Mouse (Mus musculus) bone marrow macrophage, adult 2 months (primary cell): ENCODE results near the gene Rxra.

ENCODE experiments used
- CTCF ChIP-seq: IDR thresholded peaks from 2 replicates; pipeline ENCODE4 v1.5.1; 2012; ENCODE audit warnings: low read depth, mild to moderate bottlenecking, low read length, moderate library complexity
- POLR2A ChIP-seq: IDR thresholded peaks from 2 replicates; pipeline ENCODE4 v1.6.1; 2012; ENCODE audit warnings: mild to moderate bottlenecking, low read depth, low read length, borderline replicate concordance

GRCm38 (mm10) chr2:27649862-27650661 lies 26.2 kb upstream of the Rxra start:
- TF ChIP-seq CTCF = no peak
- TF ChIP-seq POLR2A = no peak
